Mouse (Mus musculus): ENCODE measurements around the gene Slc38a4.

- TF ChIP-seq POLR2A (IDR thresholded peaks at IDR 0.05; ENCODE audit: low read depth, low read length), result no peak
- no peak for TF ChIP-seq CHD2 (IDR thresholded peaks at IDR 0.05; ENCODE audit: low read length)
- no peak for TF ChIP-seq MAZ (IDR thresholded peaks at IDR 0.05; ENCODE audit: low read depth, low read length)
- no peak for TF ChIP-seq CTCF (conservative IDR thresholded peaks at IDR 0.05 in 1 of 2, IDR thresholded peaks at IDR 0.05 in 1 of 2; ENCODE audit: low read depth in 2 of 2, low read length in 2 of 2)
- TF ChIP-seq KAT2A (IDR thresholded peaks at IDR 0.05; ENCODE audit: insufficient replicate concordance, low read length), result no peak
- TF ChIP-seq ZC3H11A (IDR thresholded peaks at IDR 0.05; ENCODE audit: low read depth, low read length), result no peak
Measured at GRCm38 (mm10) chr15:97054131-97054530, 1.6 kb downstream of the Slc38a4 start.
